21 mouse cellular contexts compared by ENCODE assay signal in the genomic region with DNA sequence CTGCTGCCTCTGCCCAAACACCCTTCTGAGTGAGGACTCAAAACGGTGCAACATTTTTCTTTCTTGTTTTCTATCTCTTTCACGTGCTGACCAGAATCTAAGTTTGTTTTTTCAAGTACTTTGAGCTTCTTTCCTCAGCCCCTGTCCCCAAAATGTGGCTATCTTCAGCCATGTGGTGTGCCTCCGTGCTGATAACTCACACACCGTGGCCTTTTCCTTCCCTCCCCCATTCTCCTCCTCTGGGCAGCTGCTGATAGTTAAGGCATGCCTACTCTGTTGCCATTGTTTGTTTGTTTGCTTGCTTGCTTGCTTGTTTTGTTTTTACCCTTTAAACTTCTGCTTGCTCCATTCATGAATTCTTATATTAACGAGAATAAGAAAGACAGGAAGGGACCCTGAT. TPM values are rescaled to one million over a fixed set of nuclear protein-coding genes. Genes with fewer than 3 reads are reported as not detected.
DNase-seq lines count a peak whose midpoint lies in the region; ATAC-seq and TF ChIP-seq lines count a peak whose summit lies in the region.
"Had no signal": no experiment of that assay in that cellular context is flagged by ENCODE, and none has a peak within 500 bp of the region (broad histone marks: within the 10 kb centered on the region; RNA-seq: fewer than 3 reads in every experiment).

No protein-coding gene starts in this region.

- H3K4me2 ChIP-seq in kidney, embryonic 15.5 days = peak overlapping the region; percentile 36
- H3K4me2 ChIP-seq in liver, embryonic 12.5 days = peak overlapping the region; percentile 52
- H3K4me2 ChIP-seq: embryonic facial prominence, embryonic 12.5 days; hindbrain, embryonic 14.5 days; intestine, embryonic 15.5 days; limb, embryonic 13.5 days; stomach, embryonic 15.5 days had no signal

- no peak for TF ChIP-seq CTCF in thymus, adult 2 months (IDR thresholded peaks at IDR 0.05; ENCODE audit: borderline replicate concordance, control insufficient read depth, extremely low read depth, insufficient read depth, low read length, poor library complexity)
- no peak for TF ChIP-seq CTCF in cerebellum, adult 2 months (IDR thresholded peaks at IDR 0.05; ENCODE audit: borderline replicate concordance, insufficient read depth, low read depth, low read length)

- H3K9me3 ChIP-seq in kidney, embryonic 15.5 days (replicated peaks) = no peaks in the 10 kb centered on the region
- H3K9me3 ChIP-seq in liver, embryonic 12.5 days (replicated peaks) = no peaks in the 10 kb centered on the region
- H3K9me3 ChIP-seq: embryonic facial prominence, embryonic 12.5 days; forebrain, embryonic 10.5 days; intestine, embryonic 15.5 days; limb, embryonic 13.5 days; stomach, embryonic 15.5 days had no signal

- no peaks in the 10 kb centered on the region for H3K36me3 ChIP-seq in kidney, embryonic 15.5 days
- no peaks in the 10 kb centered on the region for H3K36me3 ChIP-seq in liver, embryonic 12.5 days
- no peaks in the 10 kb centered on the region for H3K36me3 ChIP-seq in thymus, adult 2 months (ENCODE audit: control insufficient read depth, insufficient read depth, low read length)
- H3K36me3 ChIP-seq: embryonic facial prominence, embryonic 12.5 days; forebrain, embryonic 10.5 days; intestine, embryonic 15.5 days; limb, embryonic 13.5 days; stomach, embryonic 15.5 days had no signal

- WGBS in kidney, embryonic 15.5 days = 19% methylated on average over 5 of the region's 5 CpGs
- 10% methylated on average over 5 of the region's 5 CpGs for WGBS in liver, embryonic 12.5 days (ENCODE audit: insufficient replicate concordance)
- 28% methylated on average over 5 of the region's 5 CpGs for WGBS in thymus, adult 2 months
- 61% methylated on average over 5 of the region's 5 CpGs for WGBS in cerebellum, adult 2 months

- H3K4me1 ChIP-seq in kidney, embryonic 15.5 days = peaks cover 20% of the 10 kb centered on the region
- peaks cover 43% of the 10 kb centered on the region for H3K4me1 ChIP-seq in liver, embryonic 12.5 days
- no peaks in the 10 kb centered on the region for H3K4me1 ChIP-seq in thymus, adult 2 months (replicated peaks; ENCODE audit: control insufficient read depth, insufficient read depth, low read length)
- H3K4me1 ChIP-seq in cerebellum, adult 2 months (ENCODE audit: control insufficient read depth, insufficient read depth, low read length) = no peaks in the 10 kb centered on the region
- H3K4me1 ChIP-seq: embryonic facial prominence, embryonic 12.5 days; intestine, embryonic 15.5 days; limb, embryonic 13.5 days; stomach, embryonic 15.5 days had no signal

- DNase-seq in embryo, embryonic 10.5 days (ENCODE audit: low spot score) = peak; percentile 26
- DNase-seq in embryo, embryonic 9.5 days (ENCODE audit: extremely low spot score) = no peak
- no peak for DNase-seq in kidney, adult 11 months
- DNase-seq in yolk sac, embryonic 10.5 days (ENCODE audit: low spot score) = peak; percentile 15
- DNase-seq in thymus, adult 2 months = no peak
- no peak for DNase-seq in cerebellum, adult 2 months
- DNase-seq: cerebellum, postnatal 25 days; gastrocnemius, postnatal 10 days; kidney, postnatal 36 days had no signal

- H3K4me3 ChIP-seq in kidney, embryonic 15.5 days (replicated peaks) = no peak overlapping the region
- H3K4me3 ChIP-seq in liver, embryonic 12.5 days = 0 out of 2 replicates have a peak overlapping the region, but pooled peaks have one; percentile 9
- H3K4me3 ChIP-seq in thymus, adult 2 months (ENCODE audit: control insufficient read depth, insufficient read depth, low read length) = no peak overlapping the region
- H3K4me3 ChIP-seq in cerebellum, adult 2 months (replicated peaks; ENCODE audit: insufficient read depth, low read depth, low read length) = no peak overlapping the region
- H3K4me3 ChIP-seq: embryonic facial prominence, embryonic 12.5 days; forebrain, embryonic 10.5 days; intestine, embryonic 15.5 days; limb, embryonic 13.5 days; stomach, embryonic 15.5 days had no signal

- H3K27ac ChIP-seq in kidney, embryonic 15.5 days = no peak overlapping the region
- H3K27ac ChIP-seq in liver, embryonic 12.5 days = peak overlapping the region; percentile 85
- no peak overlapping the region for H3K27ac ChIP-seq in thymus, adult 2 months (ENCODE audit: control insufficient read depth, insufficient read depth, low read length)
- no peak overlapping the region for H3K27ac ChIP-seq in cerebellum, adult 2 months (ENCODE audit: insufficient read depth, low read length)
- H3K27ac ChIP-seq: embryonic facial prominence, embryonic 12.5 days; forebrain, embryonic 10.5 days; hindbrain, embryonic 14.5 days; intestine, embryonic 15.5 days; limb, embryonic 13.5 days; stomach, embryonic 15.5 days had no signal

- H3K9ac ChIP-seq in kidney, embryonic 15.5 days = no peak overlapping the region
- H3K9ac ChIP-seq in liver, embryonic 12.5 days = no peak overlapping the region
- H3K9ac ChIP-seq: embryonic facial prominence, embryonic 12.5 days; hindbrain, embryonic 14.5 days; intestine, embryonic 15.5 days; limb, embryonic 13.5 days; stomach, embryonic 15.5 days had no signal

- no peak for TF ChIP-seq POLR2A in thymus, adult 2 months (IDR thresholded peaks at IDR 0.05; ENCODE audit: control insufficient read depth, extremely low read depth, insufficient read depth, low read length, poor library complexity)
- TF ChIP-seq POLR2A in cerebellum, adult 2 months (IDR thresholded peaks at IDR 0.05; ENCODE audit: borderline replicate concordance, insufficient read depth, low read length) = no peak

- no peak for ATAC-seq in kidney, embryonic 15.5 days (replicated peaks; ENCODE audit: low FRiP score)
- peak; percentile 98 for ATAC-seq in liver, embryonic 12.5 days
- ATAC-seq: intestine, embryonic 15.5 days had no signal

- peaks cover 16% of the 10 kb centered on the region for H3K27me3 ChIP-seq in kidney, embryonic 15.5 days
- peaks cover 19% of the 10 kb centered on the region; the same call in 1 of the 2 replicates for H3K27me3 ChIP-seq in liver, embryonic 12.5 days (replicated peaks)
- H3K27me3 ChIP-seq in thymus, adult 2 months (ENCODE audit: control insufficient read depth, insufficient read depth, low read length) = no peaks in the 10 kb centered on the region
- H3K27me3 ChIP-seq in cerebellum, adult 2 months (ENCODE audit: control insufficient read depth, insufficient read depth, low read length) = no peaks in the 10 kb centered on the region
- H3K27me3 ChIP-seq: embryonic facial prominence, embryonic 12.5 days; intestine, embryonic 15.5 days; stomach, embryonic 15.5 days had no signal

RNA-seq across cellular contexts. Expression of gene Foxi2, which starts 12.2 kb away (rescaled TPM):
- polyA plus RNA-seq in kidney, embryonic 15.5 days (2015; fragmentation: Nextera tagmentation; extraction: Ambion mirVana) = not detected in 2 replicates
- polyA plus RNA-seq in liver, embryonic 12.5 days (2016; fragmentation: Nextera tagmentation; extraction: Ambion mirVana) = not detected in 2 replicates
- polyA plus RNA-seq in thymus, adult 2 months (2012; rRNA removed) = 0.11 and 0.18 TPM in 2 replicates
- polyA plus RNA-seq in cerebellum, adult 2 months (2012; rRNA removed) = not detected in 2 replicates
- polyA plus RNA-seq: heart, embryonic 14.5 days; hindbrain, embryonic 14.5 days; intestine, embryonic 15.5 days; lung, embryonic 16.5 days; midbrain, postnatal 0 days; spleen, adult 2 months; stomach, embryonic 15.5 days had no signal

Comparison
In these comparisons a context has a peak if more than half of its experiments do, and no peak if none do; other contexts are left out.
1. DNase-seq: peak in embryo, embryonic 10.5 days (single experiment) and yolk sac, embryonic 10.5 days (single experiment); none in embryo, embryonic 9.5 days (single experiment), kidney, adult 11 months (single experiment), thymus, adult 2 months (single experiment) and cerebellum, adult 2 months (0 of 2).